Mouse (Mus musculus) midbrain, embryonic 12.5 days (tissue): Measurements from ENCODE around the gene Ckap2. TPM values are rescaled to one million over a fixed set of nuclear protein-coding genes. Genes with fewer than 3 reads are reported as not detected.

Source experiments
- ATAC-seq: fragments of 200-750 bp; cut with Nextera tagmentation; 2 replicates; pipeline ENCODE4 v1.8.0; 2017; ENCODE audit warnings: low read depth, moderate TSS enrichment, moderate library complexity; ENCODE audit not compliant: low FRiP score
- H3K27ac ChIP-seq: fragments of 300-500 bp; sonication (generic); replicated peaks from 2 replicates; pipeline ENCODE4 v1.5.1; 2016; ENCODE audit warnings: mild to moderate bottlenecking
- H3K27me3 ChIP-seq: fragments of 300-500 bp; sonication (generic); 2 replicates; pipeline ENCODE4 v1.6.1; 2016; ENCODE audit warnings: mild to moderate bottlenecking
- H3K36me3 ChIP-seq: fragments of 300-500 bp; sonication (generic); 2 replicates; pipeline ENCODE4 v1.6.1; 2016
- H3K4me1 ChIP-seq: fragments of 300-500 bp; sonication (generic); 2 replicates; pipeline ENCODE4 v1.6.1; 2016
- H3K4me2 ChIP-seq: fragments of 300-500 bp; sonication (generic); replicated peaks from 2 replicates; pipeline ENCODE4 v1.6.1; 2016; ENCODE audit warnings: mild to moderate bottlenecking, moderate library complexity
- H3K4me3 ChIP-seq: fragments of 300-500 bp; sonication (generic); 2 replicates; pipeline ENCODE4 v1.5.1; 2016; ENCODE audit warnings: mild to moderate bottlenecking
- H3K9ac ChIP-seq: fragments of 300-500 bp; sonication (generic); replicated peaks from 2 replicates; pipeline ENCODE4 v1.6.1; 2016; ENCODE audit warnings: mild to moderate bottlenecking, moderate library complexity
- H3K9me3 ChIP-seq: fragments of 300-500 bp; sonication (generic); 2 replicates; pipeline ENCODE4 v1.6.1; 2016; ENCODE audit warnings: mild to moderate bottlenecking
- WGBS: fragments of 180-500 bp; shearing (Covaris S2); methylation state at CpG from one replicate; pipeline ENCODE4 v1.1.7; 2016; 5-methylcytosine and 5-hydroxymethylcytosine counted together
- polyA plus RNA-seq: library from polyadenylated mRNA; unstranded; fragments of >200 nt; fragmentation: Nextera tagmentation; extraction: Ambion mirVana; gene quantifications from 2 replicates; pipeline ENCODE4 v1.2.1, GENCODE M21; 2016

Ckap2 gene
- polyA plus RNA-seq, 1 experiment from 2014 or later, result 55.4 TPM

DNA sequence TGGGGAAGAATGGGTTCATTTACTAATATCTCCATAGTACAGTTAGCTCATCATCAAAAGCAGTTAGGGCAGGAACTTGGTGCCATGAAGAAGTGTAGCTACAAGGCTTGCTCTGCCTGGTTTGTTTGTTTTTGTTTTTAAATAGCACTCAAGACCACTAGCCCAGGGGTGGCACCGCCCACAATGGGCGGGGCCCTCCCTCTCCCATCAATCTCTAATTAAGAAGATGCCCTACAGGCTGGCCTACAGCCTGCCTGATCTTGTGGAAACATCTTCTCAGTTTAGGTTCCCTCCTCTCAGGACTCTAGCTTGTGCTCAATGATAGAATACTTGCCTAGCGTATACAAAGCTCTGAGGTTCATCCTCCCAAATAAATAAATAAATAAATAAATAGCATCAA lies 735 bp downstream of the Ckap2 start:
- Histone ChIP-seq H3K9me3 (no peaks in the 10 kb centered on the region), H3K4me3 (peak overlapping the region; percentile 80), H3K4me2 (peak overlapping the region; percentile 68), H3K27me3 (no peaks in the 10 kb centered on the region), H3K36me3 (peaks cover 4% of the 10 kb centered on the region; the same call in 1 of the 2 replicates), H3K27ac (peak overlapping the region; percentile 87), H3K4me1 (peaks cover 13% of the 10 kb centered on the region), H3K9ac (peak overlapping the region; percentile 76)
- WGBS, result 1% methylated on average over 3 of the region's 3 CpGs
- ATAC-seq, result peak; percentile 48; the same call in 1 of the 2 replicates

DNA sequence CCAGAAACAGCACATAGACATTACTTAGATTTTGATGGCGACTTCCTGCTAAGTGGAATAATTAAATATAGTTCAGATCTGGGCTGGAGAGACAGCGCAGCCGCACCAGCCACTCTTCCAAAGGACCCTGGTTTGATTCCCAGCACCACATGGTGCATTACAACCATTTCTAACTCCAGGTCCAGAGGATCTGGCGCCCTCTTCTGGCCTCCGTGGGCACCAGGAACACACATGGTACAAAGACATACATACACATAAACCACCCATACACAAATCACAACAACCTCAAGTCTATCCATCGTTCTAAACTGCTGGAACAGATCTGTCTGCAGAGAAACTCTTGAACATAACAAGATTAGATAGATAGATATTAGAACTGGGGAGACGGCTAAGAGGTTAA lies 9.7 kb downstream of the Ckap2 start:
- peaks cover 56% of the 10 kb centered on the region for H3K36me3 ChIP-seq

DNA sequence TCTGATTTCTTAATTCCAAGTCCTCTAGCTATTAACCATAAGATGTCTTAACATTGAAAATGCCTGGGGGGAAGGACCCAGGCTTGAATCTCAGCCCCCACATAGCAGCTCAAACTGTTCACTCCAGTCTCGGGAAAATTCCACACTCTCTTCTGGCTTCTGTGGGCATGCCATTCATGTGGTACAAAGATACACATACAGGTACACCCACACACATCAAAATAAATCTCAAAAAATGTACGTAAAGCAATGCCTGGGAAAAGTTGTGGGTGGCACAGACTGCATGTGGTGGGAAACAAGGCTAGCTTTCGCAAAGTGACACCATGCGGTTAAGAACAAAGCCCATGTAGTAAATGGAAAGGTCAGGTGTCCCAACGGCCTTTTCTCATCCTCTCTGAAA lies 16.5 kb downstream of the Ckap2 start:
- no peak overlapping the region for H3K27ac ChIP-seq
- 0 out of 2 replicates have a peak, but pooled peaks cover 2% of the 10 kb centered on the region for H3K4me1 ChIP-seq
- H3K36me3 ChIP-seq, result peaks cover 28% of the 10 kb centered on the region

More for the DNA sequence above, 9.7 kb downstream of the Ckap2 start:
- no peak for ATAC-seq
- no peaks in the 10 kb centered on the region for H3K4me1 ChIP-seq
- WGBS, result 97% methylated on average over 7 of the region's 7 CpGs
- no peak overlapping the region for H3K4me3 ChIP-seq
- no peaks in the 10 kb centered on the region for H3K27me3 ChIP-seq
- no peak overlapping the region for H3K9ac ChIP-seq
- H3K4me2 ChIP-seq, result no peak overlapping the region
- peaks cover 6% of the 10 kb centered on the region for H3K9me3 ChIP-seq
- no peak overlapping the region for H3K27ac ChIP-seq

DNA sequence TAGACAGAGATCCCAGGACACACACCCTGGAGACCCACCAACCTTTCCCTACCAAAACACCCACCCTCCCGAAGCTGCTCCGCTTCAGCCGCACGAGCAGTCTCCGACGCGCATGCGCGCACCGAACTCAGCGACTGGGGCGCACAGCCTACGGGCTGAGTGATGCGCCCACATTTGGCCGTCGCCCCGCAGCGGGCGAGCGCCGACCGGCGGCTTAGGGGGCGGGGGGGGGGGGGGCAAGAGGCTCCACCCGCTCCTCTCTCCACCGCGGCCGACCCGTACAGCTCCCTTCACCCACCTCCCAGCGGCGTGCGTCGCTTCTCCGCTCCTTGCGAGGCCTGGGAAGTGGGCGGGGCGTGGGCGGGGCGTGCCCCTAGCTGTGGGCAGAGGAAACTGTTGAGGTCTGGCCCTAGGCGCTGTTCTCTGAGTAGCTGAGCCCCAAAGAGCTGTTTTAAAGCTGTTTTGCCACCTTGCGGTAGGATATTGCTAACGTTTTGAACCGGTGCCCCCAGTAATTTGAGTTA lies 19.5 kb downstream of the Ckap2 start, which contains the start of gene Nek3:
TSS of gene Nek3 (minus strand) at position 356 of the 524 bp plus-strand sequence.
- Histone ChIP-seq H3K4me3 (peak within 1 kb of the TSS; percentile 59), H3K27ac (peak within 1 kb of the TSS; percentile 86), H3K4me2 (peak within 1 kb of the TSS; percentile 52), H3K36me3 (peaks cover 20% of the 10 kb centered on the region), H3K9me3 (no peaks in the 10 kb centered on the region), H3K27me3 (no peaks in the 10 kb centered on the region), H3K9ac (peak within 1 kb of the TSS; percentile 37), H3K4me1 (0 out of 2 replicates have a peak, but pooled peaks cover 2% of the 10 kb centered on the region)
- under 1% methylated on average over 30 of the region's 43 CpGs for WGBS
- peak; percentile 98 for ATAC-seq

More for the DNA sequence above, 16.5 kb downstream of the Ckap2 start:
- WGBS, result 90% methylated on average over 5 of the region's 5 CpGs
- Histone ChIP-seq H3K27me3 (no peaks in the 10 kb centered on the region), H3K4me3 (no peak overlapping the region), H3K9ac (no peak overlapping the region), H3K9me3 (no peaks in the 10 kb centered on the region), H3K4me2 (no peak overlapping the region)
- no peak for ATAC-seq

DNA sequence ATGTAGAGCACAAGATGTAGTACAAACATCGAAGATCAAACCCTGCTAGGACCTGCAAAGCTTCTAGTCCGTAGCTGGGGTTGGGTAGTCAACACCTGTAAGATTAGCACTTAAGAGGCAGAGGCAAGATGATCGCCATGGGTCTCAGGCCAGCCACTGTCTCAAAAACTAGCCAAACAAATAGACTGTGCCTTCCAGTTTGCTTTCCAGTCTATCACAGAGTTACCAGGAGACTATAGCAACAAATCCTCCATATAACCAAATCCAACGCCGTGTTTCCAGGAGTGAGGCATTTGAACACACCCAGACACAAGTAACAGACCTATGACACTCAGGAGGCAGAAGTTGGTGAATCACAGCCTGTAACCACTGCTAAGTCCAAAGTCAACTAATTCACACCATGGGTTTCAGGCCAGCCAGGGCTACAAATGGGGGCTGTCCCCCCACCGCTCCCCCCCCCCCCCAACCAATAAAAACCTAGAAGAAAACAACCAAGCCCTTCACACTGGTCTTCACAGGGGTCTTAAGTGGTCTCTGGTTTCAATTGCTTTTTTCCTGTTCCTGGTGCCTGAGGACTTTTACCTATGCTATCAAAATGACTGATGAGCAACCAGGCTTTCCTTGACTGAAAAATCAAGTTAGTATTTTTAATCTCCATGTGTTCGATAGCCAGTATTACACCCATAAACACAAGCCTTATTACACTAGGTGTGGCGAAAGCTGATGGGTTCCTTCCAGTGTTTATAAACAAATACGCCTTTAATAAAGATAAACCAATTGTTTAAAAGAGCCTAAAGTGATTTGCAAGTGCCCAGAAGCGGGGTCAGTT lies 20.2 kb downstream of the Ckap2 start:
- H3K27ac ChIP-seq, result peak overlapping the region; percentile 86; the same call in 1 of the 2 replicates
- peak overlapping the region; percentile 59 for H3K4me3 ChIP-seq
- H3K9ac ChIP-seq, result peak overlapping the region; percentile 37
- H3K27me3 ChIP-seq, result no peaks in the 10 kb centered on the region
- WGBS, result 59% methylated on average over 9 of the region's 10 CpGs
- H3K4me1 ChIP-seq, result 0 out of 2 replicates have a peak, but pooled peaks cover 2% of the 10 kb centered on the region
- peaks cover 14% of the 10 kb centered on the region for H3K36me3 ChIP-seq
- no peak; the same call in none of the 2 replicates for ATAC-seq
- H3K9me3 ChIP-seq, result no peaks in the 10 kb centered on the region
- peak overlapping the region; percentile 52 for H3K4me2 ChIP-seq

DNA sequence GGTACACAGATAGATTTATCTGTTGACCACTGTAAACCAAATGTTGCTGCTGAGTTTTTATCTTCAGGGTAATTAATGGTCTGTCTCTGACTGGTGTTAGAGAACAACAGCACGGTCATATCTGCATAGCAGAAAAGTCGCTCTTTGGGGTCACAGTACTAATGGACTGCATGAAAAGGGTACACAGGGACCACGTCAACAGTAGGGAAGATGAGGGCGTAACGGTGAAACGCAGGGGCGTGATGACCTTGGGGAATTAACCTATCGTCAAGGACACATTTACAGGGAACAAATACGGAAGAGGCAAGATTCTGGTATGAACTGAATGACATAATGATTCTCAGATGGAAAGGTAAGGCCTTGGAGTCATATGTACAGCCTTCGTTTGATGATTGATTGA lies 21.2 kb downstream of the Ckap2 start:
- no peaks in the 10 kb centered on the region for H3K9me3 ChIP-seq
- ATAC-seq, result no peak
- H3K36me3 ChIP-seq, result peaks cover 17% of the 10 kb centered on the region
- no peak overlapping the region for H3K9ac ChIP-seq
- no peak overlapping the region for H3K4me2 ChIP-seq
- no peaks in the 10 kb centered on the region for H3K27me3 ChIP-seq
- no peak overlapping the region for H3K4me3 ChIP-seq
- 0 out of 2 replicates have a peak, but pooled peaks cover 2% of the 10 kb centered on the region for H3K4me1 ChIP-seq
- 94% methylated on average over 10 of the region's 10 CpGs for WGBS
- H3K27ac ChIP-seq, result no peak overlapping the region

DNA sequence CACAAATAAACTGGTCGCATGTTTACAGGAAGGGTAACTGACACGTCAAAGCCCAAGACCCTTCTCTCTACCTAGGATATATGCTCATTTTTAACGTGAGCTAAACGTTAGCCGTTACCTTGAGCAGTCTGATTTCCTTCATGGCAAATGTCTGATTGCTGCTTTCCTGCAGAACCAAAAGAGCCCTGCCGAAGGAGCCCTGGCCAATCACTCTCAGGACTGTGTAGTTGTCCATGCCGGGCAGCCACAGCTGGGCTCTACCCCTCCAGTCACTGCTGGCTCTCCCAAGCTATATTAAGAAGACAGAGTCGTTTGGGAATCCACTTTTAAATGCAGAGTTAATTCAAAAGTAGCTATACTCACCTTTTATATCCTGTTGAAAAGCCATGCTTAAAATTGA lies 23.4 kb downstream of the Ckap2 start:
- no peak overlapping the region for H3K9ac ChIP-seq
- no peaks in the 10 kb centered on the region for H3K9me3 ChIP-seq
- no peak overlapping the region for H3K4me2 ChIP-seq
- H3K27me3 ChIP-seq, result no peaks in the 10 kb centered on the region
- H3K4me1 ChIP-seq, result 0 out of 2 replicates have a peak, but pooled peaks cover 2% of the 10 kb centered on the region
- ATAC-seq, result no peak
- peaks cover 10% of the 10 kb centered on the region; the same call in 1 of the 2 replicates for H3K36me3 ChIP-seq
- 91% methylated on average over 8 of the region's 8 CpGs for WGBS
- no peak overlapping the region for H3K27ac ChIP-seq
- H3K4me3 ChIP-seq, result no peak overlapping the region

DNA sequence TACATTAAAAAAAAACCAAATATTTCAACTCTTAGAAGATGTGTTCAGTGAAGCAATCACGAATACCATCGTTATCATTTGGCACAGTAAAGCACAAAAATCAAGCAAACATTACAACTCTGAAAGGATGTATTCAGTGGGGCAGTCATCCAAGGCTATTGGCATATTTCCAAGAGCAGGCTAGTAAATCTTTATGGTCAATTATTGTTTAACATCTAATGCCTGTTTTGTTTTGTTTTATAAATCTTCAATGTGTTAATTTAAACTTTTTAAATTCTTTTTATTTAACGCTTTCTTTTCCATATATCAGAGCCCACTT lies 35.3 kb downstream of the Ckap2 start:
- Histone ChIP-seq H3K36me3 (peaks cover 13% of the 10 kb centered on the region), H3K9me3 (no peaks in the 10 kb centered on the region), H3K4me3 (no peak overlapping the region), H3K9ac (no peak overlapping the region), H3K27ac (no peak overlapping the region), H3K4me1 (no peaks in the 10 kb centered on the region), H3K27me3 (no peaks in the 10 kb centered on the region), H3K4me2 (no peak overlapping the region)
- 97% methylated on average over 3 of the region's 3 CpGs for WGBS
- ATAC-seq, result no peak

DNA sequence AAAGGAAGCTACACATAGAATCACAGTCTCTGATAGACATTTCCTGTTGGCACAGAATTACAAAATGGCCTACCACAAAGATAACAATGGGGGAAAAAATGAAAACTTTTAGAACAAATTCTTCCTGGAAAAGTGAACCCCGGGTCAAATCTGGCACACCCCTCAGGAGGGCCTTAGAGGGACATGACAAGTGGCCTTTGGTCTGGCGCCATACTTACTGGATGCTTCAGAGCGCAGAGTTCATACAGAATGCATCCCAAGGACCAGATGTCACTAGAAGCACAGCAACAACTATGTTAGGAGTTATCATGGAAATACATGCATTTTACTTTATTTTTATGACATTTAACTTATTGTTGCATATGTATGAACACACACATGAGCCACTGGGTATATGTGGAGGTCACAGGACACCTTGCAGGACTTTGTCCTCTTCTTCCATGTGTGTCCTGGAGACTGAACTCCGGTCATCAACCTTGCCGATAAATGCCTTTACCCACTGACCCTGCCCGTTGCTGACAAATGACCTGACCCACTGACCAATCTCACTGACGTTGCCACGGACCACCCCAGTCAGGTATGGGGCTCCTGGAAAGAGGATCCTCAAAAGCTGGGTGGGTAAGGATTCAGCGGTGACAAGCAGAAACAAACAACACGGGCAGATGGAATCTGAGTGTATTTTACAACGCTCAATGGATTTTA lies 35.8 kb downstream of the Ckap2 start:
- 93% methylated on average over 11 of the region's 11 CpGs for WGBS
- Histone ChIP-seq H3K36me3 (peaks cover 10% of the 10 kb centered on the region), H3K9me3 (no peaks in the 10 kb centered on the region), H3K4me3 (no peak overlapping the region), H3K27ac (no peak overlapping the region), H3K4me1 (no peaks in the 10 kb centered on the region), H3K9ac (no peak overlapping the region), H3K27me3 (no peaks in the 10 kb centered on the region), H3K4me2 (no peak overlapping the region)
- ATAC-seq, result no peak

DNA sequence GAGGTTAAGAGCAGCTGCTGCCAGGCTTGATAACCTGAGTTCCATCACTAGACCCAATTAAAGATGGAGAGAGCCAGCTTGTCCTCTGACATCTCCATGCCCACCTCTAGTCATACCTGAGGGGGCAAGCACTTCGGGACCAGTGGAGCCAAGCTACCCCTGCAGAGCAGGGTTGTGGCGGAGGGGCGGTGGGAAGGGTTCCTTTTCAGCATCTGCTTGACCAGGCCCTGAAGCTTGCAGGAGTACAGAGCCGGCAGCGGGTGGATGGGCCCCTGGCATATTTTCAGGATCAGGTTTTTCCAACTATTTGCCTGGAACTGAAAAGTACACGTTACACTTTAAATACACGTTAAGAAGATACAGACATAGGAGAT lies 37.3 kb downstream of the Ckap2 start:
- H3K4me2 ChIP-seq, result no peak overlapping the region
- no peak overlapping the region for H3K9ac ChIP-seq
- no peaks in the 10 kb centered on the region for H3K27me3 ChIP-seq
- peaks cover 10% of the 10 kb centered on the region for H3K36me3 ChIP-seq
- ATAC-seq, result no peak
- no peaks in the 10 kb centered on the region for H3K9me3 ChIP-seq
- no peak overlapping the region for H3K27ac ChIP-seq
- 93% methylated on average over 7 of the region's 7 CpGs for WGBS
- no peaks in the 10 kb centered on the region for H3K4me1 ChIP-seq
- H3K4me3 ChIP-seq, result no peak overlapping the region

DNA sequence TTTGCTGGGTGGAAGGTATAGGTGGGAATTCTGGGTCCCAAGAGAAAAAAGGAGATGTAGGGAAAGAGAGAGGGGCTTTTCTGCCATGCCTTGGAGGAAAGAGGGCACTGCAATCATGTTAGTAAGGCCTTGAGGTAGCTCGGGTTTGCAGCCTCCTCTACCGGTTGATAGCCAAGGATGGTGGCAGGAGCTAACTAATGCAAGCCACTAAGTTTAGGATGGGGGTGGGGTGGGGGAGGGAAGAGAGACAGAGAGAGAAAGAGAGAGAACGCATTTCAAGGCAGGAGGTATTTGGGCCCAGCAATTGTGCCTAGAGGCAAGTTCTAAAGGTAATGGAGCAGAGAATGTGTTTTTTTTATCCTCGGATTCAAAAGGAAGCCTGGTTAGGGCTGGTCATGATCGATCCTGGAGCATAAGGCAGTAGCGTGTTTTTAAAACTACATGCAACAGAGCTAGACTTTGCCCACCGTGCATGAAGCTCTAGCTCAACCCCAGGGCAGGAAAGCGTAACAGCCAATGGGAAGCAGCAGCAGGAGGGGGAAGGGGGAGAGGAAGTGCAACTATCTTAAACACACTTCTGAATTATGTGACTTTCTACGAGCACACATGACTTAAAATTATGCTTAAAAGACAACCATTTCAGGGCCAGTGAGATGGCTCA lies 37.8 kb downstream of the Ckap2 start:
- Histone ChIP-seq H3K27me3 (no peaks in the 10 kb centered on the region), H3K4me1 (no peaks in the 10 kb centered on the region), H3K4me3 (no peak overlapping the region), H3K36me3 (peaks cover 13% of the 10 kb centered on the region), H3K27ac (no peak overlapping the region), H3K4me2 (no peak overlapping the region), H3K9ac (no peak overlapping the region), H3K9me3 (no peaks in the 10 kb centered on the region)
- WGBS, result 84% methylated on average over 9 of the region's 9 CpGs
- ATAC-seq, result no peak
